In genomic region chr5:112342463-112343204, GRCm38 (mm10) we compare ENCODE assay signal across 8 mouse cellular contexts. TPM values are rescaled to one million over a fixed set of nuclear protein-coding genes. Genes with fewer than 3 reads are reported as not detected.
DNase-seq lines count a peak whose midpoint lies in the region; ATAC-seq and TF ChIP-seq lines count a peak whose summit lies in the region.

TSS of gene Srrd (minus strand) at chr5:112343040.
TSS of gene Hps4 (plus strand) at chr5:112343083.

- no peak for TF ChIP-seq CTCF in bone marrow, adult 2 months (IDR thresholded peaks at IDR 0.05; ENCODE audit: control insufficient read depth, insufficient read depth, low read length)
- TF ChIP-seq CTCF in midbrain, postnatal 0 days (IDR thresholded peaks at IDR 0.05): no peak

- H3K27me3 ChIP-seq in embryonic facial prominence, embryonic 15.5 days: no peaks in the 10 kb centered on the region
- no peaks in the 10 kb centered on the region for H3K27me3 ChIP-seq in kidney, embryonic 14.5 days (ENCODE audit: control insufficient read depth, insufficient read depth, low read length)
- no peaks in the 10 kb centered on the region for H3K27me3 ChIP-seq in limb, embryonic 15.5 days
- no peaks in the 10 kb centered on the region for H3K27me3 ChIP-seq in midbrain, postnatal 0 days (ENCODE audit: insufficient read depth, low read length)

- peak within 1 kb of the TSS; percentile 74 for H3K4me2 ChIP-seq in embryonic facial prominence, embryonic 15.5 days (replicated peaks)
- peak within 1 kb of the TSS; percentile 73 for H3K4me2 ChIP-seq in kidney, embryonic 14.5 days (replicated peaks; ENCODE audit: low read depth, low read length)
- H3K4me2 ChIP-seq in limb, embryonic 15.5 days: peak within 1 kb of the TSS; percentile 76
- peak within 1 kb of the TSS; percentile 85 for H3K4me2 ChIP-seq in midbrain, postnatal 0 days (ENCODE audit: low read depth, low read length, poor library complexity, severe bottlenecking)

- peaks cover 29% of the 10 kb centered on the region for H3K36me3 ChIP-seq in embryonic facial prominence, embryonic 15.5 days
- peaks cover 21% of the 10 kb centered on the region for H3K36me3 ChIP-seq in kidney, embryonic 14.5 days (ENCODE audit: control insufficient read depth, insufficient read depth, low read length)
- H3K36me3 ChIP-seq in limb, embryonic 15.5 days: peaks cover 45% of the 10 kb centered on the region
- H3K36me3 ChIP-seq in midbrain, postnatal 0 days (ENCODE audit: insufficient read depth, low read length): peaks cover 35% of the 10 kb centered on the region

- peak within 1 kb of the TSS; percentile 84 for H3K9ac ChIP-seq in embryonic facial prominence, embryonic 15.5 days
- peak within 1 kb of the TSS; percentile 70 for H3K9ac ChIP-seq in kidney, embryonic 14.5 days (ENCODE audit: low read depth, low read length)
- peak within 1 kb of the TSS; percentile 91 for H3K9ac ChIP-seq in limb, embryonic 15.5 days
- H3K9ac ChIP-seq in midbrain, postnatal 0 days (replicated peaks; ENCODE audit: low read length, poor library complexity, severe bottlenecking): peak within 1 kb of the TSS; percentile 82

- peak; percentile 75 for ATAC-seq in embryonic facial prominence, embryonic 15.5 days (ENCODE audit: insufficient number of reproducible peaks, low FRiP score, low TSS enrichment, low read depth)
- peak; percentile 62 for ATAC-seq in kidney, embryonic 14.5 days (ENCODE audit: low FRiP score, low TSS enrichment)
- 0 out of 2 replicates have a peak, but pooled peaks have one; percentile 42 for ATAC-seq in limb, embryonic 15.5 days (ENCODE audit: insufficient number of reproducible peaks, low FRiP score, low TSS enrichment, low read depth)
- ATAC-seq in midbrain, postnatal 0 days (ENCODE audit: low FRiP score): peak; percentile 83

- H3K9me3 ChIP-seq in embryonic facial prominence, embryonic 15.5 days (replicated peaks): no peaks in the 10 kb centered on the region
- no peaks in the 10 kb centered on the region for H3K9me3 ChIP-seq in kidney, embryonic 14.5 days (ENCODE audit: control insufficient read depth, low read length)
- no peaks in the 10 kb centered on the region for H3K9me3 ChIP-seq in limb, embryonic 15.5 days
- no peaks in the 10 kb centered on the region for H3K9me3 ChIP-seq in midbrain, postnatal 0 days (ENCODE audit: low read length)

- H3K4me1 ChIP-seq in bone marrow, adult 2 months (ENCODE audit: control insufficient read depth, insufficient read depth, low read length): no peaks in the 10 kb centered on the region; the same call in 1 of the 2 replicates
- peaks cover 42% of the 10 kb centered on the region for H3K4me1 ChIP-seq in embryonic facial prominence, embryonic 15.5 days
- H3K4me1 ChIP-seq in kidney, embryonic 14.5 days (ENCODE audit: control insufficient read depth, insufficient read depth, low read length): peaks cover 12% of the 10 kb centered on the region
- peaks cover 38% of the 10 kb centered on the region for H3K4me1 ChIP-seq in limb, embryonic 15.5 days
- peaks cover 10% of the 10 kb centered on the region; the same call in 1 of the 2 replicates for H3K4me1 ChIP-seq in midbrain, postnatal 0 days (ENCODE audit: insufficient read depth, low read length)

- TF ChIP-seq POLR2A in bone marrow, adult 2 months (IDR thresholded peaks at IDR 0.05; ENCODE audit: borderline replicate concordance, control insufficient read depth, low read depth, low read length): peak; percentile 54; the same call in 1 of the 2 replicates

- peak; percentile 66 for DNase-seq in 3T3-L1 (ENCODE audit: low read depth, low spot score)
- DNase-seq in heart, adult 9 months (ENCODE audit: low spot score in 2 of 2): peak; percentile 73 to 78
- DNase-seq in midbrain, postnatal 0 days (ENCODE audit: low spot score): peak; percentile 89
- DNase-seq in spleen, postnatal 10 days (ENCODE audit: low spot score in 2 of 2): peak; percentile 89

- peak within 1 kb of the TSS; percentile 98 for H3K4me3 ChIP-seq in bone marrow, adult 2 months (replicated peaks; ENCODE audit: control insufficient read depth, low read depth, low read length)
- H3K4me3 ChIP-seq in embryonic facial prominence, embryonic 15.5 days (replicated peaks): peak within 1 kb of the TSS; percentile 82
- peak within 1 kb of the TSS; percentile 65 for H3K4me3 ChIP-seq in kidney, embryonic 14.5 days (ENCODE audit: low read length)
- H3K4me3 ChIP-seq in limb, embryonic 15.5 days: peak within 1 kb of the TSS; percentile 98
- peak within 1 kb of the TSS; percentile 86 for H3K4me3 ChIP-seq in midbrain, postnatal 0 days (ENCODE audit: low read depth, low read length)

- H3K27ac ChIP-seq in bone marrow, adult 2 months (ENCODE audit: control insufficient read depth, insufficient read depth, low read depth, low read length, poor library complexity): peak within 1 kb of the TSS; percentile 61
- H3K27ac ChIP-seq in embryonic facial prominence, embryonic 15.5 days (replicated peaks): peak within 1 kb of the TSS; percentile 65
- no peak within 1 kb of the TSS for H3K27ac ChIP-seq in kidney, embryonic 14.5 days (ENCODE audit: low read depth, low read length)
- peak within 1 kb of the TSS; percentile 68 for H3K27ac ChIP-seq in limb, embryonic 15.5 days
- peak within 1 kb of the TSS; percentile 70 for H3K27ac ChIP-seq in midbrain, postnatal 0 days (ENCODE audit: low read depth, low read length)

- WGBS in bone marrow, adult 2 months: 3% methylated on average over 61 of the region's 64 CpGs
- 2% methylated on average over 59 of the region's 64 CpGs for WGBS in embryonic facial prominence, embryonic 15.5 days
- 2% methylated on average over 41 of the region's 64 CpGs for WGBS in kidney, embryonic 14.5 days
- WGBS in limb, embryonic 15.5 days: 1% methylated on average over 64 of the region's 64 CpGs
- WGBS in midbrain, postnatal 0 days: 2% methylated on average over 48 of the region's 64 CpGs

RNA-seq across cellular contexts. Expression of gene Srrd, which starts in this region (rescaled TPM):
- polyA plus RNA-seq in bone marrow, adult 2 months (2011; ENCODE audit: insufficient read depth, insufficient read length, low replicate concordance, missing spikeins): 8.0 and 14.1 TPM in 2 replicates
- 35.3 and 46.6 TPM in 2 replicates for polyA plus RNA-seq in embryonic facial prominence, embryonic 15.5 days (2015; fragmentation: Nextera tagmentation; extraction: Ambion mirVana)
- polyA plus RNA-seq in kidney, embryonic 14.5 days (2014; fragmentation: Nextera tagmentation; extraction: Ambion mirVana): 46.0 and 47.0 TPM in 2 replicates
- polyA plus RNA-seq in limb, embryonic 15.5 days (2015; fragmentation: Nextera tagmentation; extraction: Ambion mirVana): 32.6 and 37.8 TPM in 2 replicates
- total RNA-seq in midbrain, postnatal 0 days (2014; rRNA removed): 60.5 and 69.6 TPM in 2 replicates
- 49.0 and 59.3 TPM in 2 replicates for polyA plus RNA-seq in midbrain, postnatal 0 days (2015; fragmentation: Nextera tagmentation; extraction: Ambion mirVana)

RNA-seq across cellular contexts. Expression of gene Hps4, which starts in this region (rescaled TPM):
- 18.8 and 42.4 TPM in 2 replicates for polyA plus RNA-seq in bone marrow, adult 2 months (2011; ENCODE audit: insufficient read depth, insufficient read length, low replicate concordance, missing spikeins)
- 37.6 and 37.7 TPM in 2 replicates for polyA plus RNA-seq in embryonic facial prominence, embryonic 15.5 days (2015; fragmentation: Nextera tagmentation; extraction: Ambion mirVana)
- 35.4 and 37.6 TPM in 2 replicates for polyA plus RNA-seq in kidney, embryonic 14.5 days (2014; fragmentation: Nextera tagmentation; extraction: Ambion mirVana)
- 32.5 and 34.8 TPM in 2 replicates for polyA plus RNA-seq in limb, embryonic 15.5 days (2015; fragmentation: Nextera tagmentation; extraction: Ambion mirVana)
- 34.9 and 41.1 TPM in 2 replicates for total RNA-seq in midbrain, postnatal 0 days (2014; rRNA removed)
- polyA plus RNA-seq in midbrain, postnatal 0 days (2015; fragmentation: Nextera tagmentation; extraction: Ambion mirVana): 36.1 and 36.4 TPM in 2 replicates
